Mouse (Mus musculus): ENCODE data around the gene Snhg11. TPM values are rescaled to one million over a fixed set of nuclear protein-coding genes. Genes with fewer than 3 reads are reported as not detected.
"Not testable (repeated sequence)": the region's sequence is repeated elsewhere in the genome, so short reads cannot be mapped to it uniquely, and the experiment has no call there.

Snhg11 gene
- polyA plus RNA-seq, 1 experiment from 2014 or later = 2.6 TPM

GRCm38 (mm10) chr2:158379354-158380078, 4.1 kb downstream of the Snhg11 start:
- ATAC-seq (ENCODE audit: low read depth) = 0 out of 2 replicates have a peak, but pooled peaks have one; percentile 30
- Histone ChIP-seq H3K27ac (ENCODE audit: low read length) (no peak overlapping the region), H3K4me3 (ENCODE audit: low read depth, low read length) (no peak overlapping the region), H3K4me1 (ENCODE audit: control insufficient read depth, low read depth, low read length) (no peaks in the 10 kb centered on the region), H3K27me3 (ENCODE audit: control insufficient read depth, insufficient read depth, low read depth, low read length) (peaks cover 18% of the 10 kb centered on the region), H3K9me3 (replicated peaks; ENCODE audit: control insufficient read depth, low read length) (no peaks in the 10 kb centered on the region), H3K4me2 (ENCODE audit: low read depth, low read length) (no peak overlapping the region), H3K36me3 (ENCODE audit: control insufficient read depth, insufficient read depth) (no peaks in the 10 kb centered on the region), H3K9ac (ENCODE audit: low read depth, low read length) (no peak overlapping the region)
- WGBS (ENCODE audit: insufficient replicate concordance) = 39% methylated on average over 13 of the region's 13 CpGs

GRCm38 (mm10) chr2:158386072-158386471, 10.6 kb downstream of the Snhg11 start:
- H3K4me3 ChIP-seq (ENCODE audit: low read depth, low read length) = no peak overlapping the region
- no peaks in the 10 kb centered on the region for H3K36me3 ChIP-seq (ENCODE audit: control insufficient read depth, insufficient read depth)
- ATAC-seq (ENCODE audit: low read depth) = no peak
- WGBS (ENCODE audit: insufficient replicate concordance) = 40% methylated on average over 8 of the region's 8 CpGs
- no peaks in the 10 kb centered on the region for H3K9me3 ChIP-seq (replicated peaks; ENCODE audit: control insufficient read depth, low read length)
- H3K4me2 ChIP-seq (ENCODE audit: low read depth, low read length) = no peak overlapping the region
- H3K4me1 ChIP-seq (ENCODE audit: control insufficient read depth, low read depth, low read length) = no peaks in the 10 kb centered on the region
- no peak overlapping the region for H3K9ac ChIP-seq (ENCODE audit: low read depth, low read length)
- H3K27me3 ChIP-seq (ENCODE audit: control insufficient read depth, insufficient read depth, low read depth, low read length) = no peaks in the 10 kb centered on the region
- H3K27ac ChIP-seq (ENCODE audit: low read length) = no peak overlapping the region

- no peak overlapping the region for H3K9ac ChIP-seq (ENCODE audit: low read depth, low read length)
- 78% methylated on average over 7 of the region's 7 CpGs for WGBS (ENCODE audit: insufficient replicate concordance)
- ATAC-seq (ENCODE audit: low read depth) = no peak
- H3K27me3 ChIP-seq (ENCODE audit: control insufficient read depth, insufficient read depth, low read depth, low read length) = no peaks in the 10 kb centered on the region
- no peaks in the 10 kb centered on the region for H3K36me3 ChIP-seq (ENCODE audit: control insufficient read depth, insufficient read depth)
- H3K4me3 ChIP-seq (ENCODE audit: low read depth, low read length) = no peak overlapping the region
- no peaks in the 10 kb centered on the region for H3K4me1 ChIP-seq (ENCODE audit: control insufficient read depth, low read depth, low read length)
- H3K9me3 ChIP-seq (replicated peaks; ENCODE audit: control insufficient read depth, low read length) = no peaks in the 10 kb centered on the region
- H3K4me2 ChIP-seq (ENCODE audit: low read depth, low read length) = no peak overlapping the region
- no peak overlapping the region for H3K27ac ChIP-seq (ENCODE audit: low read length)
These were observed 14.0 kb downstream of the Snhg11 start for GRCm38 (mm10) chr2:158389421-158389820.

DNA sequence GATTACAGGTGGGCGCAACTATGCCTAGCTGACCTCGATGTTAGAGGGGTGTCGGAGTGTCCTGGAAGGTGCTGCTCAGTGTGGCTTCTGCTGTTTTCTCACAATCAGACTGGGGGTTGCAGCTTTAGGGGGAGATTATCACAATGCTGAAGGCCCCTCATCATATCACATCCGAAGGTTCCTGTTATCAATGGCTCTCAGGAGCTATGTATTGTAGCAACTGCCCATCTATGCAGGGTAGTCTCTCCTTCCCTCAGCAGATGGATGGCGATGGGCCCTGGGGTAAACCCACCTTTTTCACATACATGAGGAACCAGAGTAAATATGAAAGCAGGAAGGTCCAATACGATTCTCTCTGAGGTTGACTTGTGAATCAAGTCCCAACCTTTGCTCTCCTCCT, 20.9 kb downstream of the Snhg11 start:
- Histone ChIP-seq H3K36me3 (ENCODE audit: control insufficient read depth, insufficient read depth) (no peaks in the 10 kb centered on the region), H3K4me1 (ENCODE audit: control insufficient read depth, low read depth, low read length) (no peaks in the 10 kb centered on the region), H3K4me2 (ENCODE audit: low read depth, low read length) (no peak overlapping the region), H3K9me3 (replicated peaks; ENCODE audit: control insufficient read depth, low read length) (no peaks in the 10 kb centered on the region), H3K27ac (ENCODE audit: low read length) (no peak overlapping the region), H3K4me3 (ENCODE audit: low read depth, low read length) (no peak overlapping the region), H3K27me3 (ENCODE audit: control insufficient read depth, insufficient read depth, low read depth, low read length) (no peaks in the 10 kb centered on the region), H3K9ac (ENCODE audit: low read depth, low read length) (no peak overlapping the region)
- no peak for ATAC-seq (ENCODE audit: low read depth)
- WGBS (ENCODE audit: insufficient replicate concordance) = 43% methylated on average over 6 of the region's 6 CpGs

GRCm38 (mm10) chr2:158397140-158397539, 21.7 kb downstream of the Snhg11 start:
- WGBS (ENCODE audit: insufficient replicate concordance) = 57% methylated on average over 13 of the region's 13 CpGs
- not testable (repeated sequence) for H3K4me1 ChIP-seq (ENCODE audit: control insufficient read depth, low read depth, low read length); H3K36me3 ChIP-seq (ENCODE audit: control insufficient read depth, insufficient read depth); H3K27me3 ChIP-seq (ENCODE audit: control insufficient read depth, insufficient read depth, low read depth, low read length); H3K9me3 ChIP-seq (replicated peaks; ENCODE audit: control insufficient read depth, low read length); H3K9ac ChIP-seq (ENCODE audit: low read depth, low read length); H3K27ac ChIP-seq (ENCODE audit: low read length); H3K4me2 ChIP-seq (ENCODE audit: low read depth, low read length)
- peak; percentile 77 for ATAC-seq (ENCODE audit: low read depth)
- H3K4me3 ChIP-seq (ENCODE audit: low read depth, low read length) = peak overlapping the region; percentile 20

DNA sequence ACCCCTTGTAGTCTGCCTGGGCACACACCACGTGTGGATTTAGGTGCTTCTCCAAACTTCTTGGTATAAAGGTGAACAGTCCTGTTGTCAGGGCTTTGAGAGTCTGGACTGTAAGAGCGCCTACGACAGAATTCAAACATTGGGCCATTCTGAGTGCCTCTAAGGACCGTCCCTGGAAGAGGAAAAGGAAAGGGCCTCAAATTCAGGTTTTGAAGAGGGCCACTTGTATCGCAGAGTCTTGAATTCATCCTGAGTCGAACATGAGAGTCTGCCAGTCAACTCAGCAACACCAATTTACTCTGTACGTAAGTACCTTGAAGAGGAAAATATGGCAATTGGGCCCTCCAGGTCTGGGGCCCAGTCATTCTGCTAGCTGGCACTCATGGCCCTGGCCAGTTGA, 27.5 kb downstream of the Snhg11 start:
- H3K4me3 ChIP-seq (ENCODE audit: low read depth, low read length) = no peak overlapping the region
- H3K9ac ChIP-seq (ENCODE audit: low read depth, low read length) = no peak overlapping the region
- H3K27ac ChIP-seq (ENCODE audit: low read length) = no peak overlapping the region
- no peak for ATAC-seq (ENCODE audit: low read depth)
- 70% methylated on average over 7 of the region's 7 CpGs for WGBS (ENCODE audit: insufficient replicate concordance)
- no peaks in the 10 kb centered on the region for H3K4me1 ChIP-seq (ENCODE audit: control insufficient read depth, low read depth, low read length)
- H3K9me3 ChIP-seq (replicated peaks; ENCODE audit: control insufficient read depth, low read length) = no peaks in the 10 kb centered on the region
- no peaks in the 10 kb centered on the region for H3K27me3 ChIP-seq (ENCODE audit: control insufficient read depth, insufficient read depth, low read depth, low read length)
- no peak overlapping the region for H3K4me2 ChIP-seq (ENCODE audit: low read depth, low read length)
- no peaks in the 10 kb centered on the region for H3K36me3 ChIP-seq (ENCODE audit: control insufficient read depth, insufficient read depth)

DNA sequence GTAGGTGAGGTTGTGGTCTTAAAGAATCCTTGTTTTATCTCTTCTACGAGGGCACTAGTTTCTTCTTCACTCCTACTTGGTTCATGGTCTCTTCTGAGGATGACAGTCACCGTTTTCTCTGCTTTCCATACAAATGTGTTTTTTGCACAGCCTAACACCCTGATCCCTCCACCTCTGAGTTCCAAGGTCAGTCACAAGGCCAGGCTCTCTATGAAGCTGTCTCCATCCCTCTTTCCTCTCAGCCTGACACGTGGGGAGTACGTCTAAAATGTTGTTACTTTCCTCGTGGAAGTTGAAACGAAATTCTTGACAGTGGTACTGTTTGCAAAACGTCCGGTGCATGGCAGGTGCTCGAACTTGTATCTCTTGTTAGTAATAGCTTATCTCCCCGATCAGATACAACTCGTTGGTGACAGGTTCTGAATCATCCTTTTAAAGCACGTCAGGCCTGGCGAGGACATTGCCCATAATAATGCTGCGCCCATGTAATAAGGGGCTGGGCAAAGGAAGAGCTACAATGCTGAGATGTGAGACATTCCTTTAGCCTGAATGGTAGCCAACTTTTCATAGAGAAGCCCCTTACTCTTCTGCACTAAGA, 33.7 kb downstream of the Snhg11 start:
- Histone ChIP-seq H3K4me2 (ENCODE audit: low read depth, low read length) (peak overlapping the region; percentile 64), H3K4me1 (ENCODE audit: control insufficient read depth, low read depth, low read length) (peaks cover 24% of the 10 kb centered on the region), H3K27me3 (ENCODE audit: control insufficient read depth, insufficient read depth, low read depth, low read length) (no peaks in the 10 kb centered on the region), H3K9ac (ENCODE audit: low read depth, low read length) (no peak overlapping the region), H3K9me3 (replicated peaks; ENCODE audit: control insufficient read depth, low read length) (no peaks in the 10 kb centered on the region), H3K4me3 (ENCODE audit: low read depth, low read length) (peak overlapping the region; percentile 96), H3K27ac (ENCODE audit: low read length) (no peak overlapping the region), H3K36me3 (ENCODE audit: control insufficient read depth, insufficient read depth) (no peaks in the 10 kb centered on the region)
- no peak for ATAC-seq (ENCODE audit: low read depth)
- 27% methylated on average over 14 of the region's 14 CpGs for WGBS (ENCODE audit: insufficient replicate concordance)

DNA sequence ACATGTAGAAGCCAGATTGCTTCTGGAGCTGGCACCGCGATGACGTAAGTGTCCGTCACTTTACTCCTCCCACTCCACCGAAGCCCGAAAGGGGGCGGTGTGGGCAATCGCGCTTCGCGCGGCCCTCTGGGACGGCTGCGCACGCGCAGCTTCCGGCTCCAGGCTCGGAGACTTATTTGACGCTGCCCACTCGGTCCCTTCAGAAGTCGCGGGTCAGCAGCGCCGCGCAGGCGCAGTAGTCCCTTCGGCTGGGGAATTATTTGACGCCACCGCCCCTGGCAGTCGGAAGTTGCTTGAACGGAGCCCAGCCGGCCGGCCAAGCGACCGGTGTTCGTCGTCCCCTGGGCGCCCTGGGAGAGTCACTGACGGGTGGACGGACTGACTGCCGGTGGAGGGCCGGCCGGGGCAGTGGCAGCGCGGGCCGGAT, 34.2 kb downstream of the Snhg11 start, which contains the start of gene Ralgapb:
Gene Ralgapb (plus strand): TSS at position 254 of the 427 bp plus-strand sequence.
- under 1% methylated on average over 43 of the region's 46 CpGs for WGBS (ENCODE audit: insufficient replicate concordance)
- H3K4me2 ChIP-seq (ENCODE audit: low read depth, low read length) = peak within 1 kb of the TSS; percentile 87

More for the DNA sequence above, 34.2 kb downstream of the Snhg11 start, which contains the start of gene Ralgapb:
- H3K27me3 ChIP-seq (ENCODE audit: control insufficient read depth, insufficient read depth, low read depth, low read length) = no peaks in the 10 kb centered on the region
- H3K4me1 ChIP-seq (ENCODE audit: control insufficient read depth, low read depth, low read length) = peaks cover 24% of the 10 kb centered on the region
- H3K9ac ChIP-seq (ENCODE audit: low read depth, low read length) = peak within 1 kb of the TSS; percentile 94
- no peaks in the 10 kb centered on the region for H3K36me3 ChIP-seq (ENCODE audit: control insufficient read depth, insufficient read depth)
- H3K27ac ChIP-seq (ENCODE audit: low read length) = peak within 1 kb of the TSS; percentile 84
- H3K9me3 ChIP-seq (replicated peaks; ENCODE audit: control insufficient read depth, low read length) = no peaks in the 10 kb centered on the region
- peak within 1 kb of the TSS; percentile 96 for H3K4me3 ChIP-seq (ENCODE audit: low read depth, low read length)
- peak; percentile 86 for ATAC-seq (ENCODE audit: low read depth)

Measured in liver, embryonic 16.5 days (tissue).